Mouse (Mus musculus): ENCODE data around the gene Tnfrsf13c. TPM values are rescaled to one million over a fixed set of nuclear protein-coding genes. Genes with fewer than 3 reads are reported as not detected.

Tnfrsf13c gene
- total and polyA plus RNA-seq, 2 experiments from 2014 or later = 0.34 to 5.6 TPM

DNA sequence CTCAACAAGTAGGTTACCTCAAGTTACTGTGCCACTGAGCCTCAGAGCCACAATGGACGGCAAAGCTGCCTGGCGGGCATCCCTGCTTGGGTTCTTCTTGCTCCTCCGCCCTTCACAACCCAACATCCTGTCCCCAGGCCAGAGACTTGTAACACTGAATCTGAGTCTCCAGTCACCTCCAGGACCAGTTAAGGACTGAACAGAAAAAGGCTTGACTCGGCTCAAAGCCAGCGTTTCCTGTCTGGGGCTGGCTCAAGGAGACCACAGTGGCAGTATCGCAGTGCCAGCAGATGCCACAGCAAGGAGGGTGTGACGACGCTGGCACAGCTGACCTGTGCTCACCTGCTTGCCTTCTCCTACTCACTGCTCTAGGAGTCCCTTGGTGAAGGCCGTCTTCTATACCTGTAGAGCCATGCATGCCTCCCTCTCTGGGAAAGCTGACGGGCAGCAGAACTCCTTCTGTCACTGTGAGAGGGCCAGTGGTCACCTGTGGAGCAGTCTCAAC is 26.9 kb downstream of the Tnfrsf13c start:
- H3K36me3 ChIP-seq (ENCODE audit: insufficient read depth, low read length) = peaks cover 89% of the 10 kb centered on the region
- H3K9ac ChIP-seq (replicated peaks; ENCODE audit: low read length) = no peak overlapping the region
- no peaks in the 10 kb centered on the region for H3K4me1 ChIP-seq (ENCODE audit: insufficient read depth, low read length)
- no peak overlapping the region for H3K27ac ChIP-seq
- no peak overlapping the region for H3K4me2 ChIP-seq (ENCODE audit: low read depth, low read length)
- TF ChIP-seq CTCF (IDR thresholded peaks at IDR 0.05; ENCODE audit: low read depth) = no peak
- 91% methylated on average over 10 of the region's 10 CpGs for WGBS
- H3K9me3 ChIP-seq (ENCODE audit: low read length) = no peaks in the 10 kb centered on the region
- H3K4me3 ChIP-seq (ENCODE audit: low read length) = no peak overlapping the region
- DNase-seq (ENCODE audit: low spot score) = no peak
- ATAC-seq = no peak
- H3K27me3 ChIP-seq (ENCODE audit: insufficient read depth, low read length) = no peaks in the 10 kb centered on the region

DNA sequence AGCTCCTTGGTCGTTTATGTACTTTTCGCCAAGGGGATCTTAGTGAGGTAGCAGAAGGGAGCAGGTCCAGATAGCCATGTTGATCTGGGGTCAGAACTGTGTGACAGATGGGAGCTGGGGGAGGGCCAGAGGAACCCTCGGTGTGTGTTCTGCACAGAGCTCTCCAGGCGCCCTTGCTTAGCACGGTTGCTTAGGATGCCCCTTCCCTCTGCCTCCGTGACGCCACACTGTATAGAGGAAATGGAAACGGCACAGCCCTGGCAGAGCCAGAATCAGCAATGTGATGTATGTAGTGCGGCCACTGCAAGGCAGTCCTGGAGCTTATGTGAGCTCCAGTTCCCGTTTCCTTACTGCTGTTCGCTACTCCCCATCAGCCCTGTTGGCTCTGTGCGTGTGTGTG is 27.9 kb downstream of the Tnfrsf13c start:
- H3K4me2 ChIP-seq (ENCODE audit: low read depth, low read length) = no peak overlapping the region
- no peak overlapping the region for H3K27ac ChIP-seq
- H3K9ac ChIP-seq (replicated peaks; ENCODE audit: low read length) = no peak overlapping the region
- no peak overlapping the region for H3K4me3 ChIP-seq (ENCODE audit: low read length)
- TF ChIP-seq CTCF (IDR thresholded peaks at IDR 0.05; ENCODE audit: low read depth) = no peak
- no peaks in the 10 kb centered on the region for H3K9me3 ChIP-seq (ENCODE audit: low read length)
- DNase-seq (ENCODE audit: low spot score) (no peak), ATAC-seq (no peak)
- peaks cover 89% of the 10 kb centered on the region for H3K36me3 ChIP-seq (ENCODE audit: insufficient read depth, low read length)
- H3K27me3 ChIP-seq (ENCODE audit: insufficient read depth, low read length) = no peaks in the 10 kb centered on the region
- 73% methylated on average over 12 of the region's 12 CpGs for WGBS
- no peaks in the 10 kb centered on the region for H3K4me1 ChIP-seq (ENCODE audit: insufficient read depth, low read length)

GRCm38 (mm10) chr15:82192617-82193016 is 31.6 kb downstream of the Tnfrsf13c start:
- Histone ChIP-seq H3K9me3 (ENCODE audit: low read length) (no peaks in the 10 kb centered on the region), H3K4me2 (ENCODE audit: low read depth, low read length) (no peak overlapping the region), H3K27me3 (ENCODE audit: insufficient read depth, low read length) (no peaks in the 10 kb centered on the region), H3K4me1 (ENCODE audit: insufficient read depth, low read length) (no peaks in the 10 kb centered on the region), H3K9ac (replicated peaks; ENCODE audit: low read length) (no peak overlapping the region), H3K27ac (0 out of 2 replicates have a peak overlapping the region, but pooled peaks have one; percentile 7), H3K4me3 (ENCODE audit: low read length) (no peak overlapping the region), H3K36me3 (ENCODE audit: insufficient read depth, low read length) (peaks cover 62% of the 10 kb centered on the region)
- 0 out of 2 replicates have a peak, but pooled peaks have one; percentile 21 for ATAC-seq
- DNase-seq (ENCODE audit: low spot score) = no peak
- 66% methylated on average over 8 of the region's 8 CpGs for WGBS
- no peak for TF ChIP-seq CTCF (IDR thresholded peaks at IDR 0.05; ENCODE audit: low read depth)

GRCm38 (mm10) chr15:82188481-82189240 is 35.5 kb downstream of the Tnfrsf13c start:
- ATAC-seq (no peak), DNase-seq (ENCODE audit: low spot score) (peak; percentile 63)
- WGBS = 60% methylated on average over 10 of the region's 10 CpGs
- Histone ChIP-seq H3K27me3 (ENCODE audit: insufficient read depth, low read length) (no peaks in the 10 kb centered on the region), H3K27ac (no peak overlapping the region), H3K4me1 (ENCODE audit: insufficient read depth, low read length) (no peaks in the 10 kb centered on the region), H3K9me3 (ENCODE audit: low read length) (no peaks in the 10 kb centered on the region), H3K4me3 (ENCODE audit: low read length) (no peak overlapping the region), H3K9ac (replicated peaks; ENCODE audit: low read length) (no peak overlapping the region), H3K36me3 (ENCODE audit: insufficient read depth, low read length) (peaks cover 54% of the 10 kb centered on the region), H3K4me2 (ENCODE audit: low read depth, low read length) (no peak overlapping the region)
- peak; percentile 67 for TF ChIP-seq CTCF (IDR thresholded peaks at IDR 0.05; ENCODE audit: low read depth)

DNA sequence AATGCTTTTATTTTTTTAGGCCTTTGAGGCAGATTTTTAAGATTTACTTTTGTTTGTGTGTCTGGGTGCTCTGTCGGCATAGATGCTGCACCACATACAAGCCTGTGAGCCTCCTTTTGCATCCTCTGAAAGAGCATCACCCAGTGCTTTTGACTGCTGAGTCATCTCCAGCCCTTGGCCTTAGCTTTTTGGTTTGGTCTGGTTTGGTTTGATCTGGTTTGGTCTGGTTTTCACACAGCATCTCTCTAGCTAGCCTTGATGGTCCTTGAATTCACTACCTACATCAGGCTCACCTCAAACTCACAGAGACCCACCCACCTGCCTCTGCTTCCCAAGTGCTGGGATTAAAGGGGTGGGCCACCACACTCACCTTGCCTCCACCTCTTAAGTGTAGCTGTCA is 36.2 kb downstream of the Tnfrsf13c start:
- WGBS = 79% methylated on average over 1 of the region's 1 CpGs
- ATAC-seq (no peak), DNase-seq (ENCODE audit: low spot score) (no peak)
- no peaks in the 10 kb centered on the region for H3K9me3 ChIP-seq (ENCODE audit: low read length)
- H3K27ac ChIP-seq = 0 out of 2 replicates have a peak overlapping the region, but pooled peaks have one; percentile 32
- peaks cover 54% of the 10 kb centered on the region for H3K36me3 ChIP-seq (ENCODE audit: insufficient read depth, low read length)
- TF ChIP-seq CTCF (IDR thresholded peaks at IDR 0.05; ENCODE audit: low read depth) = no peak
- no peak overlapping the region for H3K9ac ChIP-seq (replicated peaks; ENCODE audit: low read length)
- H3K4me3 ChIP-seq (ENCODE audit: low read length) = no peak overlapping the region
- no peaks in the 10 kb centered on the region for H3K27me3 ChIP-seq (ENCODE audit: insufficient read depth, low read length)
- no peaks in the 10 kb centered on the region for H3K4me1 ChIP-seq (ENCODE audit: insufficient read depth, low read length)
- no peak overlapping the region for H3K4me2 ChIP-seq (ENCODE audit: low read depth, low read length)

- ATAC-seq (no peak), DNase-seq (ENCODE audit: low spot score) (no peak)
- 90% methylated on average over 4 of the region's 4 CpGs for WGBS
- H3K36me3 ChIP-seq (ENCODE audit: insufficient read depth, low read length) = peaks cover 55% of the 10 kb centered on the region
- H3K4me1 ChIP-seq (ENCODE audit: insufficient read depth, low read length) = no peaks in the 10 kb centered on the region
- no peak overlapping the region for H3K4me3 ChIP-seq (ENCODE audit: low read length)
- no peaks in the 10 kb centered on the region for H3K27me3 ChIP-seq (ENCODE audit: insufficient read depth, low read length)
- no peak; the same call in 1 of the 2 replicates for TF ChIP-seq CTCF (IDR thresholded peaks at IDR 0.05; ENCODE audit: low read depth)
- no peak overlapping the region for H3K27ac ChIP-seq
- H3K9ac ChIP-seq (replicated peaks; ENCODE audit: low read length) = no peak overlapping the region
- H3K9me3 ChIP-seq (ENCODE audit: low read length) = no peaks in the 10 kb centered on the region
- H3K4me2 ChIP-seq (ENCODE audit: low read depth, low read length) = no peak overlapping the region
Measured at GRCm38 (mm10) chr15:82187401-82187800, 36.8 kb downstream of the Tnfrsf13c start.

DNA sequence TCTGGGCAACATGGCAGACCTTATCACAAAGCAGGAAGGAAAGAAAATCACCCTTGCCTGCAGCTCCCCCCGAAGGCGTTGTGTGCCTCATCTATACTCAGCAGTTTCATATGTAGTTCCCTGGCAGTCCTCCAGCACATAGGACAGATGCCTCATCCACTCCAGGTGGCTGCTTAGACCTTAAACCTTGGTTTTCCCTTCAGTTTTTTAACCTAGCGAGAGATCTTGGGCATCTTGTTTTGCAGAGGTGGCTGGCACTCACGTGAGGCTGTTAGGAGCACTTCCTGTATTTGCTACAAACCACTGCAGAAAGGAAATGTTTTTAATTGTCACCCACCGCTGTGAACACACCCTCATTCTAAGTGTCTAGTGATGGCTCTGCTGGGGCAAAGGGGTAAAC is 37.2 kb downstream of the Tnfrsf13c start:
- TF ChIP-seq CTCF (IDR thresholded peaks at IDR 0.05; ENCODE audit: low read depth) = 0 out of 2 replicates have a peak, but pooled peaks have one; percentile 3
- Histone ChIP-seq H3K4me2 (ENCODE audit: low read depth, low read length) (no peak overlapping the region), H3K9me3 (ENCODE audit: low read length) (no peaks in the 10 kb centered on the region), H3K27me3 (ENCODE audit: insufficient read depth, low read length) (no peaks in the 10 kb centered on the region), H3K9ac (replicated peaks; ENCODE audit: low read length) (no peak overlapping the region), H3K27ac (no peak overlapping the region), H3K4me3 (ENCODE audit: low read length) (no peak overlapping the region), H3K36me3 (ENCODE audit: insufficient read depth, low read length) (peaks cover 55% of the 10 kb centered on the region), H3K4me1 (ENCODE audit: insufficient read depth, low read length) (no peaks in the 10 kb centered on the region)
- ATAC-seq = no peak
- 86% methylated on average over 5 of the region's 5 CpGs for WGBS
- DNase-seq (ENCODE audit: low spot score) = no peak

Measured in hindbrain, postnatal 0 days (tissue).